Mouse (Mus musculus): ENCODE measurements at regions not wholly inside any gene's neighbourhood (a gene's known extent, or its start where the extent isn't known, plus 50 kb on each side); places are given as distances from the start of the nearest gene placed in this dataset.

DNA sequence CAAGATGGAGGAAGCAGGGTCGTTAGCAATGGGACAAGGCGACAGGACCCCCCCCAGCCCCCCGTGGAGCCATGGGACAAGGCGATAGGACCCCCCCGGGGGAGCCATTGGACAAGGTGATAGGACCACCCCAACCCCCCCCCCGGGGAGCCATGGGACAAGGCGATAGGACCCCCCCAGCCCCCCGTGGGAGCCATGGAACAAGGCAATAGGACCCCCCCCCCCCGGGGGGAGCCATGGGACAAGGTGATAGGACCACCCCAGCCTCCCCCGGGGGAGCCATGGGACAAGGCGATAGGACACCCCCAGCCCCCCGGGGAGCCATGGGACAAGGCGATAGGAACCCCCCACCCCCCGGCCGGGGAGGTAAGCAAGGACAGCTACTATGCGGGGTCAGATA is 209.9 kb upstream of the Amigo2 start:
- no peak for DNase-seq (ENCODE audit: low spot score)

DNA sequence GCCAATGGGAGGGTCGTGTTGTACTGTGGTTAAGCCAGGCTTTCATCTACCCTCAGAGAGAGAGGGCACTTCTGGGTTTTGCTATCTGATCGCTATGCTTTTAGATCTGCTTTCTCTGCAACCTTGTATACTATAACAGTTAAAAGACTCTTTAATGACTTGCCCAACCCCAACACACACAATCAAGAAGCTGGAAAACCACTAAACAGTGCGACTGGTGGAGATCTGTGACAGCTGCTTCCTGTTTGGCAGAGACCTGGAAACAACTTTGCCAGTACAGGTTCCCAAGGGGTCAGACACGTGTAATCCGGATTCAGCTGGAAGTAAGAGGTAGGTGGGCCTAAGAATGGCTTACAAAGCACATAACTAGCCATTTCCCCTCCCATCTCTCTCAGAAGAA is 208.6 kb upstream of the Amigo2 start:
- 73% methylated on average over 5 of the region's 5 CpGs for WGBS
- H3K4me3 ChIP-seq (ENCODE audit: low read depth, low read length) = no peak overlapping the region
- H3K36me3 ChIP-seq (ENCODE audit: control insufficient read depth, insufficient read depth, low read length) = no peaks in the 10 kb centered on the region
- H3K9ac ChIP-seq (ENCODE audit: low read length) = no peak overlapping the region
- H3K27ac ChIP-seq (ENCODE audit: low read depth, low read length) = no peak overlapping the region
- H3K9me3 ChIP-seq (ENCODE audit: control insufficient read depth, low read length) = no peaks in the 10 kb centered on the region
- no peak for ATAC-seq (ENCODE audit: insufficient read depth, low FRiP score, low TSS enrichment)
- H3K4me2 ChIP-seq (ENCODE audit: low read depth) = no peak overlapping the region
- H3K4me1 ChIP-seq (ENCODE audit: control insufficient read depth, insufficient read depth, low read length) = no peaks in the 10 kb centered on the region
- no peaks in the 10 kb centered on the region for H3K27me3 ChIP-seq (ENCODE audit: control insufficient read depth, insufficient read depth, low read length)
- no peak for DNase-seq (ENCODE audit: low spot score)

More for the DNA sequence above, 209.9 kb upstream of the Amigo2 start:
- H3K4me1 ChIP-seq (ENCODE audit: control insufficient read depth, insufficient read depth, low read length) = no peaks in the 10 kb centered on the region
- ATAC-seq (ENCODE audit: insufficient read depth, low FRiP score, low TSS enrichment) = no peak
- H3K4me2 ChIP-seq (ENCODE audit: low read depth) = no peak overlapping the region
- H3K36me3 ChIP-seq (ENCODE audit: control insufficient read depth, insufficient read depth, low read length) = no peaks in the 10 kb centered on the region
- no peak overlapping the region for H3K27ac ChIP-seq (ENCODE audit: low read depth, low read length)
- no peak overlapping the region for H3K4me3 ChIP-seq (ENCODE audit: low read depth, low read length)
- H3K9me3 ChIP-seq (ENCODE audit: control insufficient read depth, low read length) = no peaks in the 10 kb centered on the region
- no peak overlapping the region for H3K9ac ChIP-seq (ENCODE audit: low read length)
- H3K27me3 ChIP-seq (ENCODE audit: control insufficient read depth, insufficient read depth, low read length) = no peaks in the 10 kb centered on the region
- 94% methylated on average over 16 of the region's 16 CpGs for WGBS

DNA sequence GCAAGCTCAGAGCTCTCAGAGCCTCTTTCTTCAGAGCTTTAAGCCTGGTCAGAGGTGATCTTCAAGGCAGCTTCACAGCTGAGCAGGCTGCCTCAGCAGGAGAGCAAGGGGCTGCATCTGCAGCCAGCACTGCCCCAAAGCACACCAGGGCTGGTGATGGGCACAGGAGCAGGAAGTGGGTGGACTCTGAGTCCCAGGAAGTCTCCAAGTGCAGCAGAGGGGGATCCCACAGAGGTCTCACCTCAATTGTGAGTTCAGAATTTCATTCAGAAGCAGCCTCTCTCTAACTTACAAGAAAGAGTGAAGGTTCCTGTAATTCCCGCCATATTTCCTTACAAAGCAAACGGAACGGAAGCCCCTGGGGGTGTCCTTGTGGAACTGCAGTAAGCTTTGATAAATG is 202.6 kb upstream of the Amigo2 start:
- ATAC-seq (ENCODE audit: insufficient read depth, low FRiP score, low TSS enrichment) = no peak
- Histone ChIP-seq H3K4me1 (ENCODE audit: control insufficient read depth, insufficient read depth, low read length) (no peaks in the 10 kb centered on the region), H3K27ac (ENCODE audit: low read depth, low read length) (no peak overlapping the region), H3K36me3 (ENCODE audit: control insufficient read depth, insufficient read depth, low read length) (no peaks in the 10 kb centered on the region), H3K9ac (ENCODE audit: low read length) (no peak overlapping the region), H3K4me2 (ENCODE audit: low read depth) (no peak overlapping the region), H3K4me3 (ENCODE audit: low read depth, low read length) (no peak overlapping the region), H3K9me3 (ENCODE audit: control insufficient read depth, low read length) (no peaks in the 10 kb centered on the region), H3K27me3 (ENCODE audit: control insufficient read depth, insufficient read depth, low read length) (no peaks in the 10 kb centered on the region)
- no peak for DNase-seq (ENCODE audit: low spot score)
- WGBS = 74% methylated on average over 3 of the region's 3 CpGs

DNA sequence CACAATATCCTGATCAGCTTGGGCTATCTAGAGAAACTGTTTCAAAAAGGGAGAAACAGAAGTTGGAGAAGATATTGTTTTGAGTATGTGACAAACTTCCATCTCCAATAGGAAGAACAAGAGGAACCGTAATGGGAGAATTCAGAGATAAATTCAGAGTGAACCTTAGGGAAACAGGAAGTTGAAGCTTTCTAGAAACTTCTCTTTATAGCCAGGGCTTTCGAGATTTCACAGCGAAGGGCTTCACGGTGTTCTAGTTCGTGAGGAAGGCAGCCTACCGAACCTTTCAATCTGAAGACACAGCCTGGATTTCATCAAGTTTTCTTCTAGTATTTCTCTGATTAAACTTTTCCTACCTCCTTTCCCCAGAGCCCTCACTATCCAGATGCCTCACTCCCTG is 201.9 kb upstream of the Amigo2 start:
- H3K36me3 ChIP-seq (ENCODE audit: control insufficient read depth, insufficient read depth, low read length) = no peaks in the 10 kb centered on the region
- no peaks in the 10 kb centered on the region for H3K27me3 ChIP-seq (ENCODE audit: control insufficient read depth, insufficient read depth, low read length)
- DNase-seq (ENCODE audit: low spot score) = no peak
- ATAC-seq (ENCODE audit: insufficient read depth, low FRiP score, low TSS enrichment) = no peak
- H3K27ac ChIP-seq (ENCODE audit: low read depth, low read length) = no peak overlapping the region
- H3K9ac ChIP-seq (ENCODE audit: low read length) = no peak overlapping the region
- no peaks in the 10 kb centered on the region for H3K4me1 ChIP-seq (ENCODE audit: control insufficient read depth, insufficient read depth, low read length)
- no peak overlapping the region for H3K4me2 ChIP-seq (ENCODE audit: low read depth)
- no peaks in the 10 kb centered on the region for H3K9me3 ChIP-seq (ENCODE audit: control insufficient read depth, low read length)
- H3K4me3 ChIP-seq (ENCODE audit: low read depth, low read length) = no peak overlapping the region
- WGBS = 96% methylated on average over 6 of the region's 6 CpGs

DNA sequence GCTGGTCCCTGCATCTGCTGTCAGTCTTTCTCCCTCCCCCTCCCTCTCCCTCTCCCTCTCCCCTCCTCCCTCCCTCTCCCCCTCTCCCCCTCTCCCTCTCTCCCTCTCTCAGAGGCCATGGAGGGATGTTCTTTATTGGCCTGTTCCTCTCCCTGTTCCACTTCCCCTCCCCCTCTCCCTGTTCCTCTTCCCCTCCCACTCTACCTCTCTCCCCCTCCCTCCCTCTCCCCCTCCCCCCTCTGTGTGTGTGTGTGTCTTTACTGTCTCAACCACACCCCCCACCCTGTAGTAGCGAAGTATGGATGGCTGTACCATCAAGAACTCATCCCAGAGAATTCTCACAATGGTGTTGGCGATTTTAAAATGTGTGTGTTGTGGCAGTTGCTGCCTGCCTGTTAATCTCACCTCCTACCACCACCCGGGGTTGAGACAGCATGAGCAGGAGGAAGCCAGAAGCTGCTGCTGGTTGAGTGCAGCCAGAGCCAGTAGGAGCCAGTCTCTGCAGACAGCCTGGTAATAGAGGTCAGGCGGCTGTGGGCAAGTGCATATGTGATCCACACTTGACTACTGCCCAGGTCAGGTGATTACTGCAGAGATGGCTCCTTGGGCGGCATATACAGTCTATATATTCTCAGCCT is 201.3 kb upstream of the Amigo2 start:
- no peaks in the 10 kb centered on the region for H3K9me3 ChIP-seq (ENCODE audit: control insufficient read depth, low read length)
- H3K36me3 ChIP-seq (ENCODE audit: control insufficient read depth, insufficient read depth, low read length) = no peaks in the 10 kb centered on the region
- no peaks in the 10 kb centered on the region for H3K27me3 ChIP-seq (ENCODE audit: control insufficient read depth, insufficient read depth, low read length)
- 59% methylated on average over 5 of the region's 5 CpGs for WGBS
- no peak overlapping the region for H3K4me2 ChIP-seq (ENCODE audit: low read depth)
- DNase-seq (ENCODE audit: low spot score) (no peak), ATAC-seq (ENCODE audit: insufficient read depth, low FRiP score, low TSS enrichment) (no peak)
- H3K27ac ChIP-seq (ENCODE audit: low read depth, low read length) = no peak overlapping the region
- no peak overlapping the region for H3K9ac ChIP-seq (ENCODE audit: low read length)
- no peak overlapping the region for H3K4me3 ChIP-seq (ENCODE audit: low read depth, low read length)
- no peaks in the 10 kb centered on the region for H3K4me1 ChIP-seq (ENCODE audit: control insufficient read depth, insufficient read depth, low read length)

DNA sequence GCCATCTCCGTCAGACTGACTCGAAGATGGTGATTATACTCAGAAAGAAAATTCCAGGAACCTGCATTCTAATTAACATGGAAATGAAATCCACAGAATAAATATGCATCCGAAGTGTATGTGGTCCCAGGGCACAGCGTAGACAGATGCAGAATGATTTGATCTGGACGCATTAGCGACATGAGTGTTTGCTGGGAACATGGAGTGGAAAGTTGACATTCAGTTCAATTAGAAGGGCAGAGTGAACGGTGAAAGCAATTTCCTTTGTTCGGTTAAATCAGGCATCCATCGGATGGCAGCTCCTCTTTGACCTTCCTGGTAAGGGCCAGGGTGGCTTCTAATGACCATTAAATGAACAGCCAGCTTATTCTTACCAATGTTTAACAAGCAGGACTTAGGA is 199.1 kb upstream of the Amigo2 start:
- no peak for DNase-seq (ENCODE audit: low spot score)

DNA sequence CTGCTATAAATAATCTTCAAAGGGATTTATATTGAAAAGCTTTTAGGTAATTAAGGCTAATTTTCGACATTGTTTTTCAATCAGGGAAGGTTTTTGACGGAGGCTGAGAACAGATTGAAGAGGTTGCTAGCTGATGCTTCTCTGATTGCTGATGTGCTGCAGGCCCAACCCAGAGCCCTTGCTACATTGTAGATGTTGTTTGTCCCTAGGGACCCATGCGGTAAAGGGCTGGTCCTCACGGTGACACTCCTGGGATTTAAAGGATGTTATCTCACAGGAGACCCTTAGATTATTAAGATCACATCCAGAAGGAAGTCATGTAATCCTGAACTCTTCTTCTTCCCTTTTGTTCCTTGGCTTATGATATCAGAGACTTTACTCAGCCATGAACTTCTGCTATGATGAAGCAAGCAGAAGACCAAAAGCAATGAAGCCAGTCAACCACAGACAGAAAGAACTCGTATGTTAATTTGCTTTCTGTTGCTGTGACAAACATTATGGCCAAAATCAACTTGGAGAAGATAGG is 191.2 kb upstream of the Amigo2 start:
- H3K27ac ChIP-seq (ENCODE audit: low read depth, low read length) = no peak overlapping the region
- H3K9me3 ChIP-seq (ENCODE audit: control insufficient read depth, low read length) = no peaks in the 10 kb centered on the region
- no peak overlapping the region for H3K4me3 ChIP-seq (ENCODE audit: low read depth, low read length)
- no peak overlapping the region for H3K9ac ChIP-seq (ENCODE audit: low read length)
- DNase-seq (ENCODE audit: low spot score) (no peak), ATAC-seq (ENCODE audit: insufficient read depth, low FRiP score, low TSS enrichment) (no peak)
- H3K4me2 ChIP-seq (ENCODE audit: low read depth) = no peak overlapping the region
- no peaks in the 10 kb centered on the region for H3K27me3 ChIP-seq (ENCODE audit: control insufficient read depth, insufficient read depth, low read length)
- 85% methylated on average over 5 of the region's 5 CpGs for WGBS
- H3K36me3 ChIP-seq (ENCODE audit: control insufficient read depth, insufficient read depth, low read length) = no peaks in the 10 kb centered on the region
- no peaks in the 10 kb centered on the region for H3K4me1 ChIP-seq (ENCODE audit: control insufficient read depth, insufficient read depth, low read length)

More for the DNA sequence above, 199.1 kb upstream of the Amigo2 start:
- no peak overlapping the region for H3K27ac ChIP-seq (ENCODE audit: low read depth, low read length)
- H3K9me3 ChIP-seq (ENCODE audit: control insufficient read depth, low read length) = no peaks in the 10 kb centered on the region
- H3K9ac ChIP-seq (ENCODE audit: low read length) = no peak overlapping the region
- WGBS = 78% methylated on average over 9 of the region's 9 CpGs
- no peak overlapping the region for H3K4me2 ChIP-seq (ENCODE audit: low read depth)
- H3K27me3 ChIP-seq (ENCODE audit: control insufficient read depth, insufficient read depth, low read length) = no peaks in the 10 kb centered on the region
- ATAC-seq (ENCODE audit: insufficient read depth, low FRiP score, low TSS enrichment) = no peak
- H3K36me3 ChIP-seq (ENCODE audit: control insufficient read depth, insufficient read depth, low read length) = no peaks in the 10 kb centered on the region
- no peak overlapping the region for H3K4me3 ChIP-seq (ENCODE audit: low read depth, low read length)
- H3K4me1 ChIP-seq (ENCODE audit: control insufficient read depth, insufficient read depth, low read length) = no peaks in the 10 kb centered on the region

Data from neural tube, embryonic 11.5 days (tissue).